Mouse (Mus musculus) kidney, postnatal 25 days (tissue): ENCODE measurements at regions not wholly inside any gene's neighbourhood (a gene's known extent, or its start where the extent isn't known, plus 50 kb on each side); places are given as distances from the start of the nearest gene placed in this dataset.

Experiments used
- DNase-seq, 2 experiments: peaks; one replicate each; pipeline ENCODE4 v3.0.0; 2021; ENCODE audit warnings: mixed read lengths in 2 of 2

GRCm38 (mm10) chr8:116117919-116118318 lies 386.9 kb upstream of the Dynlrb2 start:
- DNase-seq = no peak

- DNase-seq = no peak
Observed at GRCm38 (mm10) chr8:116116625-116117024, 388.1 kb upstream of the Dynlrb2 start.

GRCm38 (mm10) chr8:116115811-116116372 lies 388.9 kb upstream of the Dynlrb2 start:
- DNase-seq = peak; percentile 80 to 83

- DNase-seq = no peak
Observed at GRCm38 (mm10) chr8:116114978-116115377, 389.8 kb upstream of the Dynlrb2 start.

GRCm38 (mm10) chr8:116114502-116114901 lies 390.3 kb upstream of the Dynlrb2 start:
- peak; percentile 58 to 69 for DNase-seq

GRCm38 (mm10) chr8:116111168-116111567 lies 393.6 kb upstream of the Dynlrb2 start:
- DNase-seq = no peak

- peak; percentile 49 to 76 for DNase-seq
Observed at GRCm38 (mm10) chr8:116096666-116097065, 389.1 kb upstream of the Maf start.

- DNase-seq = no peak
Observed at GRCm38 (mm10) chr8:116083156-116083555, 375.6 kb upstream of the Maf start.

- DNase-seq = no peak
Observed at GRCm38 (mm10) chr8:116078849-116079407, 371.3 kb upstream of the Maf start.

- DNase-seq = no peak
Observed at GRCm38 (mm10) chr8:116071497-116071896, 363.9 kb upstream of the Maf start.

GRCm38 (mm10) chr8:116069538-116069937 lies 361.9 kb upstream of the Maf start:
- DNase-seq = no peak

GRCm38 (mm10) chr8:116067978-116068375 lies 360.4 kb upstream of the Maf start:
- no peak for DNase-seq

- no peak for DNase-seq
Observed at GRCm38 (mm10) chr8:116067182-116067977, 359.8 kb upstream of the Maf start.

GRCm38 (mm10) chr8:116065871-116066270 lies 358.3 kb upstream of the Maf start:
- DNase-seq = no peak

GRCm38 (mm10) chr8:116065327-116065726 lies 357.7 kb upstream of the Maf start:
- DNase-seq = no peak

- no peak for DNase-seq
Observed at GRCm38 (mm10) chr8:116064562-116064961, 357.0 kb upstream of the Maf start.

- DNase-seq = peak; percentile 25 to 44
Observed at GRCm38 (mm10) chr8:116063541-116063940, 355.9 kb upstream of the Maf start.

GRCm38 (mm10) chr8:116053483-116053882 lies 345.9 kb upstream of the Maf start:
- DNase-seq = no peak

GRCm38 (mm10) chr8:116053043-116053442 lies 345.4 kb upstream of the Maf start:
- no peak for DNase-seq

- DNase-seq = no peak
Observed at GRCm38 (mm10) chr8:116048480-116048879, 340.9 kb upstream of the Maf start.

- DNase-seq = no peak
Observed at GRCm38 (mm10) chr8:116046859-116047258, 339.3 kb upstream of the Maf start.

- no peak for DNase-seq
Observed at GRCm38 (mm10) chr8:116045526-116045925, 337.9 kb upstream of the Maf start.

- no peak for DNase-seq
Observed at GRCm38 (mm10) chr8:116043381-116043780, 335.8 kb upstream of the Maf start.

GRCm38 (mm10) chr8:116030966-116031365 lies 323.4 kb upstream of the Maf start:
- DNase-seq = no peak
